Mouse (Mus musculus): Measurements from ENCODE around the gene Chd3.
A peak's percentile ranks its signal among the peaks of the same experiment; 100 is the strongest.
"Not testable (repeated sequence)": the region's sequence is repeated elsewhere in the genome, so short reads cannot be mapped to it uniquely, and the experiment has no call there.

Gene Chd3

GRCm38 (mm10) chr11:69406867-69407723 is 37.9 kb upstream of the Chd3 start:
- no peak for DNase-seq (ENCODE audit: low read depth, low spot score)

GRCm38 (mm10) chr11:69406282-69406681 is 37.1 kb upstream of the Chd3 start:
- DNase-seq (ENCODE audit: low read depth, low spot score), result no peak

GRCm38 (mm10) chr11:69405397-69406200 is 36.4 kb upstream of the Chd3 start:
- no peak for DNase-seq (ENCODE audit: low read depth, low spot score)

GRCm38 (mm10) chr11:69404595-69405396 is 35.6 kb upstream of the Chd3 start:
- no peak for DNase-seq (ENCODE audit: low read depth, low spot score)

GRCm38 (mm10) chr11:69403691-69404594 is 34.7 kb upstream of the Chd3 start:
- no peak for DNase-seq (ENCODE audit: low read depth, low spot score)

- no peak for DNase-seq (ENCODE audit: low read depth, low spot score)
These were observed 32.8 kb upstream of the Chd3 start for GRCm38 (mm10) chr11:69401987-69402386.

- peak; percentile 96 for DNase-seq (ENCODE audit: low read depth, low spot score)
These were observed 32.0 kb upstream of the Chd3 start for GRCm38 (mm10) chr11:69401210-69401637.

- no peak for DNase-seq (ENCODE audit: low read depth, low spot score)
These were observed 31.1 kb upstream of the Chd3 start for GRCm38 (mm10) chr11:69400083-69400850.

- DNase-seq (ENCODE audit: low read depth, low spot score), result no peak
These were observed 30.2 kb upstream of the Chd3 start for GRCm38 (mm10) chr11:69399201-69400082.

- no peak for DNase-seq (ENCODE audit: low read depth, low spot score)
These were observed 29.4 kb upstream of the Chd3 start for GRCm38 (mm10) chr11:69398486-69399200.

GRCm38 (mm10) chr11:69398059-69398458 is 28.9 kb upstream of the Chd3 start, which contains the start of gene Tmem88:
Tmem88 (minus strand) TSS chr11:69398234.
- DNase-seq (ENCODE audit: low read depth, low spot score), result peak; percentile 63

GRCm38 (mm10) chr11:69397581-69398057 is 28.4 kb upstream of the Chd3 start:
- DNase-seq (ENCODE audit: low read depth, low spot score), result no peak

- no peak for DNase-seq (ENCODE audit: low read depth, low spot score)
These were observed 27.6 kb upstream of the Chd3 start for GRCm38 (mm10) chr11:69396772-69397171.

GRCm38 (mm10) chr11:69395634-69396373 is 26.6 kb upstream of the Chd3 start:
- peak; percentile 100 for DNase-seq (ENCODE audit: low read depth, low spot score)

- DNase-seq (ENCODE audit: low read depth, low spot score), result peak; percentile 89
These were observed 26.0 kb upstream of the Chd3 start, which contains the start of the genes Naa38 and Cyb5d1 for GRCm38 (mm10) chr11:69395235-69395633. Naa38 (plus strand) TSS chr11:69395487. Cyb5d1 (minus strand) TSS chr11:69395631.

- not testable (repeated sequence) for DNase-seq (ENCODE audit: low read depth, low spot score)
These were observed 25.5 kb upstream of the Chd3 start for GRCm38 (mm10) chr11:69394591-69395167.
